Mouse (Mus musculus) neural tube, embryonic 14.5 days (tissue): ENCODE data around the gene Tmem254b. TPM values are rescaled to one million over a fixed set of nuclear protein-coding genes. Genes with fewer than 3 reads are reported as not detected.
"Not testable (repeated sequence)": the region's sequence is repeated elsewhere in the genome, so short reads cannot be mapped to it uniquely, and the experiment has no call there.

ENCODE experiments used
- ATAC-seq: fragments of 200-750 bp; cut with Nextera tagmentation; 2 replicates; pipeline ENCODE4 v1.8.0; 2017; ENCODE audit warnings: low read depth, mild to moderate bottlenecking, moderate TSS enrichment, moderate library complexity
- H3K27ac ChIP-seq: fragments of 300-500 bp; sonication (generic); 2 replicates; pipeline ENCODE4 v1.5.1; 2014; ENCODE audit warnings: low read depth, mild to moderate bottlenecking, control low read depth, low read length, moderate library complexity, mixed read lengths
- H3K27me3 ChIP-seq: fragments of 300-500 bp; sonication (generic); 2 replicates; pipeline ENCODE4 v1.6.1; 2014; ENCODE audit warnings: low read length; ENCODE audit not compliant: control insufficient read depth, insufficient read depth
- H3K36me3 ChIP-seq: fragments of 300-500 bp; sonication (generic); 2 replicates; pipeline ENCODE4 v1.6.1; 2014; ENCODE audit warnings: low read length, mixed read lengths; ENCODE audit not compliant: control insufficient read depth, insufficient read depth
- H3K4me1 ChIP-seq: fragments of 300-500 bp; sonication (generic); 2 replicates; pipeline ENCODE4 v1.6.1; 2014; ENCODE audit warnings: low read length; ENCODE audit not compliant: control insufficient read depth, insufficient read depth
- H3K4me2 ChIP-seq: fragments of 300-500 bp; sonication (generic); 2 replicates; pipeline ENCODE4 v1.6.1; 2014; ENCODE audit warnings: mild to moderate bottlenecking, low read depth, low read length, control low read depth
- H3K4me3 ChIP-seq: fragments of 300-500 bp; sonication (generic); 2 replicates; pipeline ENCODE4 v1.5.1; 2014; ENCODE audit warnings: low read depth, low read length, control low read depth, mixed read lengths
- H3K9ac ChIP-seq: fragments of 300-500 bp; sonication (generic); replicated peaks from 2 replicates; pipeline ENCODE4 v1.6.1; 2014; ENCODE audit warnings: low read depth, mild to moderate bottlenecking, control low read depth, low read length, mixed read lengths
- H3K9me3 ChIP-seq: fragments of 300-500 bp; sonication (generic); 2 replicates; pipeline ENCODE4 v1.6.1; 2016; ENCODE audit warnings: low read length; ENCODE audit not compliant: control insufficient read depth
- WGBS: fragments of 180-500 bp; shearing (Covaris S2); extraction: QIAGEN DNeasy Blood & Tissue Kit; methylation state at CpG from one replicate; pipeline ENCODE4 v1.1.7; 2014; 5-methylcytosine and 5-hydroxymethylcytosine counted together
- polyA plus RNA-seq: library from polyadenylated mRNA; unstranded; fragments of >200 nt; fragmentation: Nextera tagmentation; extraction: Ambion mirVana; gene quantifications from 2 replicates; pipeline ENCODE4 v1.2.1, GENCODE M21; 2014

The Tmem254b gene
- polyA plus RNA-seq, 1 experiment from 2014 or later = 28.7 TPM

GRCm38 (mm10) chr14:26175028-26175427, 31.8 kb downstream of the Tmem254b start:
- H3K9ac ChIP-seq, H3K4me1 ChIP-seq, H3K36me3 ChIP-seq, ATAC-seq, H3K4me2 ChIP-seq, H3K27me3 ChIP-seq, H3K4me3 ChIP-seq, H3K9me3 ChIP-seq, H3K27ac ChIP-seq: not testable (repeated sequence)
- no CpG with 5 or more reads among the region's 6 CpGs for WGBS

- not testable (repeated sequence) for H3K4me3 ChIP-seq, H3K4me2 ChIP-seq, H3K36me3 ChIP-seq, ATAC-seq, H3K27me3 ChIP-seq, H3K9me3 ChIP-seq, H3K4me1 ChIP-seq, H3K9ac ChIP-seq, H3K27ac ChIP-seq
- no CpG with 5 or more reads among the region's 3 CpGs for WGBS
Measured at GRCm38 (mm10) chr14:26173955-26174354, 32.9 kb downstream of the Tmem254b start.

GRCm38 (mm10) chr14:26165266-26165665, 41.6 kb downstream of the Tmem254b start:
- H3K27me3 ChIP-seq, H3K4me3 ChIP-seq, H3K9me3 ChIP-seq, ATAC-seq, H3K9ac ChIP-seq, H3K36me3 ChIP-seq, H3K4me2 ChIP-seq, H3K27ac ChIP-seq, H3K4me1 ChIP-seq: not testable (repeated sequence)
- no CpG with 5 or more reads among the region's 12 CpGs for WGBS

- not testable (repeated sequence) for H3K4me3 ChIP-seq, H3K4me2 ChIP-seq, H3K27ac ChIP-seq, ATAC-seq, H3K4me1 ChIP-seq, H3K36me3 ChIP-seq, H3K27me3 ChIP-seq, H3K9me3 ChIP-seq, H3K9ac ChIP-seq
- WGBS = no CpG with 5 or more reads among the region's 5 CpGs
Measured at GRCm38 (mm10) chr14:26162423-26162822, 44.4 kb downstream of the Tmem254b start.

GRCm38 (mm10) chr14:26161156-26161555, 45.7 kb downstream of the Tmem254b start:
- H3K9me3 ChIP-seq, H3K4me1 ChIP-seq, H3K9ac ChIP-seq, H3K27ac ChIP-seq, ATAC-seq, H3K4me3 ChIP-seq, H3K4me2 ChIP-seq, H3K27me3 ChIP-seq, H3K36me3 ChIP-seq: not testable (repeated sequence)
- WGBS = no CpG with 5 or more reads among the region's 9 CpGs

- no CpG with 5 or more reads among the region's 7 CpGs for WGBS
Measured at GRCm38 (mm10) chr14:26156032-26156431, 50.8 kb downstream of the Tmem254b start.

More at GRCm38 (mm10) chr14:26156032-26156431, 50.8 kb downstream of the Tmem254b start:
- not testable (repeated sequence) for H3K4me1 ChIP-seq, H3K4me3 ChIP-seq, H3K9ac ChIP-seq, ATAC-seq, H3K27me3 ChIP-seq, H3K9me3 ChIP-seq, H3K4me2 ChIP-seq, H3K36me3 ChIP-seq, H3K27ac ChIP-seq

Other genes with a start within 250 kb of the Tmem254b start
- gene Duxbl1, start 228.5 kb downstream of the Tmem254b start, polyA plus RNA-seq = 1.7 and 3.3 TPM in 2 replicates
- 2.0 and 8.7 TPM in 2 replicates for gene Gm9780, start 164.3 kb downstream of the Tmem254b start, polyA plus RNA-seq
- 17.4 and 22.3 TPM in 2 replicates for gene Tmem254c, start 139.7 kb downstream of the Tmem254b start, polyA plus RNA-seq
- gene Cphx2, start 125.5 kb downstream of the Tmem254b start, polyA plus RNA-seq = not detected in 2 replicates
- gene Cphx3, start 124.7 kb downstream of the Tmem254b start, polyA plus RNA-seq = not detected in 2 replicates
- 2.6 TPM in 1 of 2 replicates, not detected in the other for gene Duxbl2, start 88.7 kb downstream of the Tmem254b start, polyA plus RNA-seq
- gene Plac9b, start 24.6 kb downstream of the Tmem254b start, polyA plus RNA-seq = 0.46 and 3.0 TPM in 2 replicates
- 1.4 and 4.8 TPM in 2 replicates for gene Duxbl3, start 50.9 kb upstream of the Tmem254b start, polyA plus RNA-seq